Mouse (Mus musculus) mesoderm, embryonic 11.5 days (tissue): ENCODE data around the gene Cplane1.

ENCODE experiments used
- DNase-seq: peaks from one replicate; pipeline ENCODE4 v3.0.0-alpha.2; 2012; ENCODE audit warnings: low read depth, low spot score

Gene Cplane1

DNA sequence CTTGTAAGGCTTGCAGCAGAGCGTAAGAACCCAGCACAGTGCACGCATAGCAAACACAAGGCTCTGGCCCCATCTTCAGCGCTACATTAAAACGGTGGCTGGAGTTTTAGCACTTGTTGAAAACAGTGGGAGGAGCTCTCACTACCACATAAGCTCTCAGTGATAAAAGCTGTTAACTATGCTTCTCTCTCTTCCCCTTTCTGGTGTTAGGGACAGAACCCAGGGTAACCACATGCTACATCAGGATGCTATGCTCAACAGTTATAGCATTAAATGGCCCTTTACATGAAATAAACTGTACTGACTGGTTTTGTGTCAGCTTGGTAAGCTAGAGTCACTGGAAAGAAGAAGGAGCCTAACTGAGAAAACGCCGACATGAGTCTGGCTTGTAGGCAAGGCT lies 125.2 kb downstream of the Cplane1 start:
- no peak for DNase-seq

DNA sequence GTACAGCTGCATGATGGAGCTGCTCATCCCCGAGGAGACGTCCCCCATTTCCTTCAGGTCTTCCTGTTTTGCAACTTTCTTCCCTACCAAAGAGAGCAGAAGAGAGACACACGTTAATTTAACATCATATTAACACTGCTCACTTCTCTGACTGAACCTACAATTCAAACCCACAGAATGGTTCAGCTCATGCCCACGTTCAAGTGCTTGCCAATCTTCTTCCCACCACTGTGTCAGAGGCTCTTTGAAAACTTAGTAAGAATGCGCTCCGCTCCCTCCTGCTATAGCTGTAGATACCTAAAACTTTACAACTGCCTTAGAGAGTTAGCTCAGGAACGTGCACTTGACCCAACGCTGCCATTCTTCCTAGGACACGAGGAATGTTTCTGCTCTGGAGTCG lies 134.0 kb downstream of the Cplane1 start:
- no peak for DNase-seq

DNA sequence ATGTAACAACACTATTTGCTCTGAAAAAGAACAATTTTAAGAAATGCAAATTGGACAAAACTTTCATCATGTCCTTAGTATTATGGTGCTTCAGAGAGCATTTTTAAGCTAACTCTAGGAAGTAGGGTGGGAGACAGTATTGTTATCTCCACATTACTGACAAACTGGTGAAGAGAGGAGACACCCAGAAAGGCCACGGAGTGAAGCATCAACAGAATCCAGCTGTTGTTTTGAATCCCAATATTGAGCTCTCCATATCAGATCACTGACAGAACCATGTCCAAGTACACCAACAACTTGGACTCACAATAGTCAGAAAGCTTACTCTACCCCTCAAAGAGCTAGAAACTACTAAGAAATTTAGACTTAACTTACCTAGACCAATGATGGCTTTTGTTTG lies 136.6 kb downstream of the Cplane1 start:
- no peak for DNase-seq

DNA sequence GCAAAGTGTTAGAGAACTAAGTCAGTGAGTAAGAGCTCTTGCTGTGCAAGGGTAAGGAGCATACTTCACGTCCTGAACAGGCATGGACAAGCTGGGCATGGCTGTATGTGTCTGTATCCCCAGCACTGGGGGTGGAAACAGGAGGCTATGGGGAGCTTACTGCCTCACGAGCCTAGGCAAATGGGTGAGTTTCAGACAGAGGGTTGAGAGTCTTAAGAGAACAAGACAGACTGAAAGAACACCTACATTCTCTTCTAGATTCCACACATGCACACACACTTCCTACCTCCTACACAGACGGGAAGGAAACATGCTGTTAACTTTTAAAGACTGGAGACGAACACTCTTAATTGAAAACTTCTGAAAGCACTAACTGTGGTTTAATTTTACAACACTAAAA lies 148.5 kb downstream of the Cplane1 start:
- DNase-seq: no peak

DNA sequence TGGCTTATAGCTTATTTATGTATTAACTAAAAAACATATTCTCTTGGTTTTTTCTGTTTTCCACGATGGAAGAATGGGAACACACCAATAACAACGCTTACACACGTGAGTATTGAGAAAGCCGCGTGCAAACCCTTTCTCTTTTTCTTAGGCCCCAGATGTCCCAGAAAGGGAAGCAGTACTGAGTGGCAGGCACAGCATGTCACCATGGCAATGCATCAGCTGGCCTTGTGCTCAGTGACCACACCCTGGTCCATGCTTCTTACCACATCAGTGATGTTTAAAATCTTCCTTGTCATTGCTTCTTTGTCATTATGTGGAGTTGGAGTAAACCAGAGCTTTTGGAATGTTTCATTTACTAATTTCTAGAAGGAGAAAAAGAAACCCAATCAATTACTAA lies 150.3 kb downstream of the Cplane1 start:
- DNase-seq: no peak
